Mouse (Mus musculus): Measurements from ENCODE around the gene Ptpn6. TPM values are rescaled to one million over a fixed set of nuclear protein-coding genes. Genes with fewer than 3 reads are reported as not detected.
"Not testable (repeated sequence)": the region's sequence is repeated elsewhere in the genome, so short reads cannot be mapped to it uniquely, and the experiment has no call there.

Ptpn6 gene
- polyA plus RNA-seq, 1 experiment from 2014 or later = 5.9 TPM

DNA sequence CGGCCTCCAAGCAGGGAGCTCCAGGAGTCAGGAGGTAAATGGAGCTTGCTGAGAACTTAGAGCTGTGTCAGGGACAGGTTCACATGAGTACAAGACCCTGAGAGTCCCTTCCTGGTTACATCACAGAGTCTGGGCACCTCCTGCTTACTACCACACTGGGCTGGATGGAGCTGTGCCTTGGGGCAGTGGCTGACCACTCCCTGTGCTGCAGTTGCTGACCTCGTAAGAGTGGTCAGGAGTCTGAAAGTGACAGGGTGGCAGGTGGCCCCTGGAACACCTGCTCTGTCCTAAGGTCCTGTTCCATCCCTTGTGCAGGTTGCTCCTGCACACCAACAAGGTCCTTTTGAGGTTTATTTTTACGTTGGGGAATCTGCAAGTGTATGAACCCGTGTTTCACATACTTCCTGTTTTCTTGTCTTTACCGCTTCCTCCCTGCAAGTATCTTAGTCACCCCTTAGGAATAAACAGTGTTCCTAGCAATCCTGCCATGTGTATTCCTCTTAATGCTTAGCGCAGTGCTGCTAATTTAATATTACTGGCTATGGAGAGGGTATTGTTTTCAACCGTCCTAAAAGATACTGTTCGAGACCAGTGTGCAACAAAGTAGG lies 50.3 kb downstream of the Ptpn6 start:
- no peak for ATAC-seq (ENCODE audit: low FRiP score)
- Histone ChIP-seq H3K27me3 (no peaks in the 10 kb centered on the region), H3K9me3 (no peaks in the 10 kb centered on the region), H3K4me3 (no peak overlapping the region), H3K4me1 (replicated peaks) (no peaks in the 10 kb centered on the region), H3K27ac (no peak overlapping the region), H3K9ac (no peak overlapping the region), H3K36me3 (0 out of 2 replicates have a peak, but pooled peaks cover 3% of the 10 kb centered on the region), H3K4me2 (no peak overlapping the region)
- WGBS = 91% methylated on average over 8 of the region's 8 CpGs

DNA sequence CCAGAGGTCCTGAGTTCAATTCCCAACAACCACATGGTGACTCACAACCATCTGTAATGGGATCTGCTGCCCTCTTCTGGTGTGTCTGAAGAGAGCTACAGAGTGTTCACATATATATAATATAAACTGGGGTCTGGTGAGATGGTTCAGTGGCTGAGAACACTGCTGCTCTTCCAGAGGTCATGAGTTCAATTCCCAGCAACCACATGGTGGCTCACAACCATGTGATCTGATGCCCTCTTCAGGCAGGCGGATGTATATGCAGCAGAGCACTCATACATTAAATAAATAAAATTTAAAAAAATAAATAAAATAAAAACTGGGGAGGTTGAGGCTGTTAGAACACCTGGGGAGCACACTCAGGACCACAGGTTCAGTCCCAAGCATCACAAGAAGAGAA lies 51.9 kb downstream of the Ptpn6 start:
- H3K27ac ChIP-seq; H3K4me3 ChIP-seq; H3K9me3 ChIP-seq; H3K4me2 ChIP-seq; ATAC-seq (ENCODE audit: low FRiP score); H3K36me3 ChIP-seq; H3K27me3 ChIP-seq; H3K4me1 ChIP-seq (replicated peaks); H3K9ac ChIP-seq: not testable (repeated sequence)
- WGBS = 93% methylated on average over 1 of the region's 1 CpGs

DNA sequence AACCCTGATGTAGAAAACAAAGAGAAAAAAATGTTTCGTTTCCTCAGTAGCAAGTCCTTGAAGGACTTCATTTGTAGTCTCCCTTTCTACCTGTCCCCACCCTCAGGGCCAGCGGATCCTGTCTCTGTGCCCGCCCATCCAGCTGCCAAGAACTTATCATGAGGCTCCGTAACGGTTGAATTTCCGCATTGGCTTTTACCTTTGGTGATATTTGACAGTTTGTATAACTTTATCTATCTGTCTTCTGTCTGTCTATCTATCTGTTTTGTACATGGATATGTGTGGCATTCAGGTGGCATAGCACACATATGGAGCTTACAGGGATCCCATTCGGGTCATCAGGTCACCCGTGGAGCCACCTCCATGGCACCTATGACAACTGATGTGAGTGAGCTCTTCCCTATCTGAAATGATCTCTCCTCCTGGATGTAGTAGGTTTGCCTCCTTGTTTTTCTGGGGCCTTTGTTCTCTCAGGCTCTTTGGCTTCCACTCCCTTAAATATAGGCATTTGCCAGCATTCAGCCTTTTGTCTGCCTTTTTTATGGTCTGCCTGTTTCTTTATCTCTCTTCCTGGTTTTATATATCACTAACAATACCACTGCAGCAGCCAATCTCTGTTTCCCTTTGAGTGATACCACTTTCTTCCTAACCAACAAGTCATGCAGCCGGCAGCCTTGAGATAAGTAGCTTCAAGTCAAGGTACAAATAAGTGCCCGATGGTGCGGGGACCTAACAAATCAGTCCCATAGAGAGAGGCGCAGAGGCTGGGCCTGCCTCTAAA lies 52.7 kb downstream of the Ptpn6 start:
- H3K36me3 ChIP-seq = 0 out of 2 replicates have a peak, but pooled peaks cover 3% of the 10 kb centered on the region
- no peaks in the 10 kb centered on the region for H3K4me1 ChIP-seq (replicated peaks)
- no peaks in the 10 kb centered on the region for H3K27me3 ChIP-seq
- 88% methylated on average over 12 of the region's 12 CpGs for WGBS
- H3K27ac ChIP-seq = no peak overlapping the region
- no peak overlapping the region for H3K4me2 ChIP-seq
- no peak overlapping the region for H3K4me3 ChIP-seq
- no peak overlapping the region for H3K9ac ChIP-seq
- ATAC-seq (ENCODE audit: low FRiP score) = no peak
- H3K9me3 ChIP-seq = no peaks in the 10 kb centered on the region

DNA sequence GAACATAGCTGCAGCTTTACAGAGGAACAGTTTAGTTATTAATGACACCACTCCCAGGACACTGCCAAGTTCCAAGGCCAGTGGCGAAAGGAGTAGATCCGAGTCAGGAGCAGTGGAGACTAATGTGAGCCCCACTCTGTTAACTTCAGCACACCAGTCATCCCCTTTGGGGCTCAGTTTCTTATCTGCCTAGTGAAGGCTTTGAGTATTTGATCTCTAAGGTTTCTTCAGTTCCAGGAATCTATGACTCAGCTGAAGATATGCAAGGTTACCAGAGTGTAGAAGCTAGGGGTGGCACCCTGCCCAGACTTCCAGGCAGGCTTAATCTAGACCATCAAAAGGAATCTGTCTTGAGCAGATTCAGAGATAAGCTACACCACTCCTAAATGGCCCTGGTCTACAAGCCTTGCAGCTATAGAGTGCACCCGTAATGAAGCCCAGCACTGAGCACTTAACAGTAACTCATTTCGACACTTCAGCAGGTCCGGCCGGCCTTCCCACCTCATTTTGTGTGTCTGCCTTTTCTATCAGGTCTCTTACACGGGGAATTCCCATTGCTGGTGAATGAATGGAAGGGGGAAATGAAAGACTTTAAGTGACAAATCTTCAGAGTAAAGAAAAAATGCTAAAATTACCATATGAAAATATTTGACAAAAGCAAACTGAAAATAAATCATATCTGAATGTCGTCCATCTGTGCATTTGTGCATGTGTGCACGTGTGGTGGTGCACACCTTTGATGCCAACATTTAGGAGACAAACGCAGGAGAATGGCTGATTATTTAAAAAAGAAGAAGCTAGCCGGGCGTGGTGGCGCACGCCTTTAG lies 54.7 kb downstream of the Ptpn6 start:
- Histone ChIP-seq H3K9me3 (no peaks in the 10 kb centered on the region), H3K9ac (no peak overlapping the region), H3K4me1 (replicated peaks) (no peaks in the 10 kb centered on the region), H3K27ac (no peak overlapping the region), H3K27me3 (no peaks in the 10 kb centered on the region), H3K36me3 (0 out of 2 replicates have a peak, but pooled peaks cover 3% of the 10 kb centered on the region), H3K4me2 (no peak overlapping the region), H3K4me3 (no peak overlapping the region)
- ATAC-seq (ENCODE audit: low FRiP score) = no peak
- WGBS = 91% methylated on average over 14 of the region's 14 CpGs

DNA sequence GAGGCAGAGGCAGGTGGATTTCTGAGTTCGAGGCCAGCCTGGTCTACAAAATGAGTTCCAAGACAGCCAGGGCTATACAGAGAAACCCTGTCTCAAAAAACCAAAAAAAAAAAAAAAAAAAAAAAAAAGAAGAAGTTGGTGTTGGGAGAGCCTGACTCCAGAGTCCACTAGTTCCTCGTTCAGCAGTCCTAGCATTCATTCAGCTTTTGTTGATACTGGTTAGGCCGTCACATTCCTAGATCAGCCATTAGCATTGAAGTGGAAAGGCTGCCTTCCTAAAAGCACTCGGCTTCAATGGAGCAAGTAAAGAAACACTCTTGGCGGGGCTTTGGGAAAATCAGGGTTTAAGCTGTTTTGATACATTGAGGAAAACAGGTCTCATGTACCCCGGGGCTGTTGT lies 56.2 kb downstream of the Ptpn6 start:
- not testable (repeated sequence) for H3K4me2 ChIP-seq; H3K4me1 ChIP-seq (replicated peaks); H3K9ac ChIP-seq; H3K27ac ChIP-seq; H3K36me3 ChIP-seq; ATAC-seq (ENCODE audit: low FRiP score); H3K27me3 ChIP-seq; H3K4me3 ChIP-seq; H3K9me3 ChIP-seq
- WGBS = 58% methylated on average over 6 of the region's 6 CpGs

DNA sequence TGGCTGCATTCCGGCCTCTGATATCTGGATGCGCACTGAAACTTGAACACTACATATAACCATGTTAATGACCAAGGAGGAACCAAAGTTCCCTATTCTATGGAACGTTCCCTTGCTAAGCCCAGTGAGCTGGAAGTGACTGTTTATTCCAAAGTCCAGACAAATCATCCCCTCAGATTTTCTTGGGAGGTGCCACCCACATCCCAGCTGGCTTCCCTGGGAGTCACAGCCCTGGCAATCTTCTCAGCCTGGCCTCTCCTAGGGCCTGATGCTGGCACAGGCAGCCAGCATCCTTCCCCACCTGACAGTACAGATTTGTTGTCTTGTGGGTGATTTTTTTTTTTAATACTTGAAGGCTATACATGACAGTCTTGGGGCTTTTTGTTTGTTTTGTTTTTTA lies 59.0 kb downstream of the Ptpn6 start:
- 92% methylated on average over 3 of the region's 3 CpGs for WGBS
- H3K36me3 ChIP-seq = peaks cover 9% of the 10 kb centered on the region
- no peaks in the 10 kb centered on the region for H3K4me1 ChIP-seq (replicated peaks)
- H3K4me2 ChIP-seq = no peak overlapping the region
- ATAC-seq (ENCODE audit: low FRiP score) = no peak
- no peaks in the 10 kb centered on the region for H3K27me3 ChIP-seq
- H3K9me3 ChIP-seq = no peaks in the 10 kb centered on the region
- H3K27ac ChIP-seq = no peak overlapping the region
- H3K9ac ChIP-seq = no peak overlapping the region
- H3K4me3 ChIP-seq = no peak overlapping the region

DNA sequence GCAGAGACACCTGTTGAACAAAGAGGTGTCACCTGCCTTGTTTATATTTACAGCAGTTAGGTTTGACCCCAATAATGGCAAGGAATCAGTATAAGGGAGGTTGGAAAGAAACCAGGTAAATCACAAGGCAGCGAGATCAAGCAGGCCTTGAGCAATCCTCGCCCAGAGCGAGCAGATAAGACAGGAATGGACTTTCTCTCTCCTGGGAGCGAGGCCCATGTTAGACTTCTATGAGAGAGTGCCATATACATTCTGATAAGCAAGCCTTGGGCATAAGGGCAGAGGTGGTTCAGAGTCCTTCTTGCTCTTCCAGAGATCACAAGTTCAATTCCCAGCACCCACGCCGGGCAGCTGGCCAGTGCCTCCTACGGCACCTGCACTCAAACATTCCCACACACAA lies 59.7 kb downstream of the Ptpn6 start:
- WGBS = 94% methylated on average over 7 of the region's 7 CpGs
- no peaks in the 10 kb centered on the region for H3K9me3 ChIP-seq
- no peak overlapping the region for H3K9ac ChIP-seq
- ATAC-seq (ENCODE audit: low FRiP score) = no peak
- H3K4me2 ChIP-seq = no peak overlapping the region
- no peaks in the 10 kb centered on the region for H3K4me1 ChIP-seq (replicated peaks)
- H3K4me3 ChIP-seq = no peak overlapping the region
- peaks cover 15% of the 10 kb centered on the region for H3K36me3 ChIP-seq
- no peak overlapping the region for H3K27ac ChIP-seq
- no peaks in the 10 kb centered on the region for H3K27me3 ChIP-seq

DNA sequence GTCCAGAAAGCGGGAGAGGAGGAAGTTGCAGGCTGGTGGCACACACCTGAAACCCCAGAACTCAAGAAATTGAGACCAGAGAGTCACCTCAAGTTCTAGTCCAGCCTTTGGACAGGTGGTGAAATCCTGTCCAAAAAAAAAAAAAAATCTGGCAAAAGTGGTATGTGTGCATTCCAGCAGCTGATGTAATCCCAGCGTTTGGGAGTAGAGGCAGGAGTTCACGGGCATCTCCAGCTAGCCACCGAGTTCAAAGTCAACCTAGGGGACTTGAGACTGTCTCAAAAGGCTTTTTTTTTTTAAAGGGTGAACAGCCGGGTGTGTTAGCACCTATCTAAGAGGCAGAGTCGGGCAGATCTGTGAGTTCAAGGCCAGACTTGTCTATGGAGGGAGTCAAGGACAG lies 62.3 kb downstream of the Ptpn6 start:
- H3K4me1 ChIP-seq (replicated peaks) = no peaks in the 10 kb centered on the region
- no peak overlapping the region for H3K4me2 ChIP-seq
- no peak overlapping the region for H3K9ac ChIP-seq
- no peaks in the 10 kb centered on the region for H3K9me3 ChIP-seq
- ATAC-seq (ENCODE audit: low FRiP score) = no peak
- peaks cover 15% of the 10 kb centered on the region for H3K36me3 ChIP-seq
- no peaks in the 10 kb centered on the region for H3K27me3 ChIP-seq
- no peak overlapping the region for H3K4me3 ChIP-seq
- no peak overlapping the region for H3K27ac ChIP-seq
- WGBS = 90% methylated on average over 6 of the region's 6 CpGs

DNA sequence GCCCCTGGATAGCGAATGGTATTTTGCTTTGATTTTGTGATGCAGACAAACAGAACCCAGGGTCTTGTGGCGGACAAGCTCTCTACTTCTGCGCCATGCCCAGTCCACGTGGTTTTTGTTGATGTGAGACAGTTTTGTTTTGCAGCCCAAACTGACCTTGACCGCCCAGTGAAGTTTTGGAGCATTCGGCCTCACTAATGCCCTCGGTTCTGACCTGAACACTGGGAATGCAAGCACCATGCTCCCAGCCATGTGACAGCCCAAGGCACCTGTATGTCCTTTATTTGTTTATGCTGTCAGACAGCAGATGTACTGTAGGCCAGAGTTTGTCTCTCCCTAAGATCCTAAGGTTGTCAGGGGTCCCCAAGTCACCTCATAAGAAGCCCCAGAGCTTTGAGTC lies 63.9 kb downstream of the Ptpn6 start:
- ATAC-seq (ENCODE audit: low FRiP score) = no peak
- Histone ChIP-seq H3K36me3 (peaks cover 15% of the 10 kb centered on the region), H3K4me1 (replicated peaks) (no peaks in the 10 kb centered on the region), H3K4me3 (no peak overlapping the region), H3K9me3 (no peaks in the 10 kb centered on the region), H3K27me3 (no peaks in the 10 kb centered on the region), H3K4me2 (no peak overlapping the region), H3K9ac (no peak overlapping the region), H3K27ac (no peak overlapping the region)
- 94% methylated on average over 7 of the region's 7 CpGs for WGBS

DNA sequence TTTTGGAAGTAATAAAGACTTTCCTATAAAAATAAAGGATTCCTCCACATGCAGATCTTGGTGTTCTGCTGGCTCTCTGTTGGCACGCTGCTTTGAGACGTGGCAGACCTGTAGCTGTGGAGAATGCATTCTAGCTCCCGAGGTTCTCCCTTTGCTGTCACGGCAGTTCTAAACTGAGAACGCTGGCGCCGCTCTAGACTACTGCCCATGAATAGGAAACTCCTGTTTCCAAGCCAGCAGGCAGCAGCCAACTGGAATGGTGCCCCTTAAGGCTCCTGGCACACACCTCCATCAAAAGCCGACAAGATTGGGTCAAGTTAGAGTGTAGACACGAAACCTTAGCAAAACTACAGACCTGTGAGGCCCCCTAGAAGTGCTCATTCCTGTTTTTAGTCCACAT lies 64.9 kb downstream of the Ptpn6 start:
- no peak for ATAC-seq (ENCODE audit: low FRiP score)
- Histone ChIP-seq H3K4me2 (no peak overlapping the region), H3K4me1 (replicated peaks) (no peaks in the 10 kb centered on the region), H3K27me3 (no peaks in the 10 kb centered on the region), H3K9ac (no peak overlapping the region), H3K4me3 (no peak overlapping the region), H3K9me3 (no peaks in the 10 kb centered on the region), H3K27ac (no peak overlapping the region), H3K36me3 (peaks cover 15% of the 10 kb centered on the region)
- WGBS = 90% methylated on average over 9 of the region's 9 CpGs

DNA sequence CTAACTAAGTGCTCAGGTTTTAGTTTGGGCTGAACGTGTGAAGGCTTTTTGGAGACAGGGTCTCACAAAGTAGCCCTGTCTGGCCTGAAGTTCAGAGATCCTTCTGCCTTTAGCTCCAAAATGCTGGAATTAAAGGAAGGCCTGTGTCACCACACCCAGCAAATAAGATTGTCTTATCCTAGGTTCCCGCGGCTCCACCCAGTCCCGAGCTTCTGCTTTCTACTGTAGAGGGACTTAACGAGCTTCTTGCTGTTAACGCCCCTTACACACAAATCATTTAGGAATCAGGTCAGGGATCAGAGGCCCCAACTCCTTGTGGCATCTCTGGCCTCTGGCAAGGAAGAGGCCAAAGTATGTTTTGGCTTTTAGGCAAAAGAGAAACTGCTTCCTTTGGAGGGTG lies 66.4 kb downstream of the Ptpn6 start:
- H3K27ac ChIP-seq = no peak overlapping the region
- H3K36me3 ChIP-seq = peaks cover 15% of the 10 kb centered on the region
- H3K4me2 ChIP-seq = no peak overlapping the region
- no peaks in the 10 kb centered on the region for H3K4me1 ChIP-seq (replicated peaks)
- H3K9ac ChIP-seq = no peak overlapping the region
- no peak overlapping the region for H3K4me3 ChIP-seq
- 83% methylated on average over 6 of the region's 6 CpGs for WGBS
- no peaks in the 10 kb centered on the region for H3K9me3 ChIP-seq
- ATAC-seq (ENCODE audit: low FRiP score) = no peak
- H3K27me3 ChIP-seq = no peaks in the 10 kb centered on the region
